Mouse (Mus musculus) lung, postnatal 0 days (tissue): Measurements from ENCODE around the gene Ifit2.

Experiments used
- CTCF ChIP-seq: IDR thresholded peaks from 2 replicates; pipeline ENCODE4 v1.5.1; 2016; ENCODE audit warnings: antibody characterized with exemption, mild to moderate bottlenecking
- EP300 ChIP-seq: IDR thresholded peaks from 2 replicates; pipeline ENCODE4 v1.6.1; 2016; ENCODE audit warnings: antibody characterized with exemption, mild to moderate bottlenecking, control low read depth

DNA sequence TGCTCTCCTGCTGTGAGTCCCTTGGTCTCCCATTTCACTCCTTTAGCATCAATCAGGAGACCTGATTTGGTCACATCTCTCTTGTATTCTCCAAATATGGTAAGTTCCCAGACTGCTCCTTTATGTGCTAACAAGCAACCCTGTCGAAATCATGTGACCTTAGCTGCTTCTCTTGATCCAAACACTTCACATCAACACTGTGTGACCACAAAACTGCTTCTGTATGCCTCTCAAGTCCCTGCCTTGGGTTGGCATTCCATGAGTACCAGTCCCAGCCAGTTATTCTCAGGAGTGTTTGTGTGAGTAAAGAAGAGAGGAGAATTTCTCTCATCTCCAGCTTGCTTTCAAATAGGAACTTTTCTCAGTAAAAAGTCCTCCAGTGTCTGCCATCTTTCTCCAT, 26.6 kb downstream of the Ifit2 start:
- TF ChIP-seq CTCF (no peak), EP300 (peak; percentile 94)
